Mouse (Mus musculus) ovary, postnatal 14 days (tissue): ENCODE results near the gene Mtor.

ENCODE experiments used
- DNase-seq: peaks from one replicate; pipeline ENCODE4 v3.0.0; 2022; ENCODE audit warnings: low spot score

Mtor gene

GRCm38 (mm10) chr4:148595916-148596315 lies 147.5 kb downstream of the Mtor start:
- DNase-seq, result no peak

- no peak for DNase-seq
Observed at GRCm38 (mm10) chr4:148596731-148597130, 148.3 kb downstream of the Mtor start.

GRCm38 (mm10) chr4:148598826-148599225 lies 150.4 kb downstream of the Mtor start:
- no peak for DNase-seq

- no peak for DNase-seq
Observed at GRCm38 (mm10) chr4:148600316-148600715, 151.9 kb downstream of the Mtor start.

GRCm38 (mm10) chr4:148601871-148602270 lies 153.5 kb downstream of the Mtor start:
- no peak for DNase-seq

GRCm38 (mm10) chr4:148602357-148603120 lies 154.1 kb downstream of the Mtor start, which contains the start of gene Masp2:
Gene Masp2 (plus strand): TSS chr4:148602554.
- no peak for DNase-seq

GRCm38 (mm10) chr4:148603376-148604139 lies 155.1 kb downstream of the Mtor start:
- DNase-seq, result no peak

GRCm38 (mm10) chr4:148604141-148604540 lies 155.7 kb downstream of the Mtor start:
- no peak for DNase-seq

GRCm38 (mm10) chr4:148604541-148605165 lies 156.2 kb downstream of the Mtor start:
- peak; percentile 48 for DNase-seq
